Mouse (Mus musculus): ENCODE measurements around the gene Sva. TPM values are rescaled to one million over a fixed set of nuclear protein-coding genes. Genes with fewer than 3 reads are reported as not detected.

Sva gene
- not detected in 2 replicates for polyA plus RNA-seq (2012; rRNA removed)

GRCm38 (mm10) chr6:42038094-42038493 lies at the start of gene Sva:
Gene Sva (plus strand): TSS chr6:42038394.
- Histone ChIP-seq H3K27ac (ENCODE audit: insufficient read depth, low read depth, low read length) (no peak within 1 kb of the TSS), H3K4me1 (ENCODE audit: control insufficient read depth, insufficient read depth, insufficient read length, low read length) (no peaks in the 10 kb centered on the region), H3K27me3 (ENCODE audit: control insufficient read depth, insufficient read depth, low read length) (no peaks in the 10 kb centered on the region), H3K36me3 (ENCODE audit: control insufficient read depth, insufficient read depth, low read length) (no peaks in the 10 kb centered on the region), H3K4me3 (ENCODE audit: low read depth, low read length) (no peak within 1 kb of the TSS)
- TF ChIP-seq CTCF (IDR thresholded peaks at IDR 0.05; ENCODE audit: extremely low read depth, insufficient read length, insufficient replicate concordance, low read depth, low read length) = no peak
- TF ChIP-seq POLR2A (IDR thresholded peaks at IDR 0.05; ENCODE audit: low read depth, low read length) = no peak

Other genes with a start within 250 kb of the Sva start
- gene Pip, start 190.9 kb upstream of the Sva start, polyA plus RNA-seq (2012; rRNA removed) = not detected in 2 replicates
- not detected in 2 replicates for gene Sval2, start 185.4 kb upstream of the Sva start, polyA plus RNA-seq (2012; rRNA removed)
- gene Sval1, start 86.8 kb upstream of the Sva start, polyA plus RNA-seq (2012; rRNA removed) = not detected in 2 replicates
- gene Sval3, start 70.3 kb upstream of the Sva start, polyA plus RNA-seq (2012; rRNA removed) = not detected in 2 replicates
- not detected in 2 replicates for gene Tas2r139, start 102.5 kb downstream of the Sva start, polyA plus RNA-seq (2012; rRNA removed)
- not detected in 2 replicates for gene Tas2r144, start 176.9 kb downstream of the Sva start, polyA plus RNA-seq (2012; rRNA removed)
- gene Gstk1, start 207.5 kb downstream of the Sva start, polyA plus RNA-seq (2012; rRNA removed) = 23.1 and 25.7 TPM in 2 replicates
- 20.1 and 23.1 TPM in 2 replicates for gene Tmem139, start 223.6 kb downstream of the Sva start, polyA plus RNA-seq (2012; rRNA removed)
- 13.6 and 16.0 TPM in 2 replicates for gene Casp2, start 226.6 kb downstream of the Sva start, polyA plus RNA-seq (2012; rRNA removed)
- 0.18 and 0.24 TPM in 2 replicates for gene Clcn1, start 248.3 kb downstream of the Sva start, polyA plus RNA-seq (2012; rRNA removed)

Data from small intestine, adult 2 months (tissue).